Mouse (Mus musculus) cortical plate, adult 2 months (tissue): ENCODE measurements around the gene Cxcl14. TPM values are rescaled to one million over a fixed set of nuclear protein-coding genes. Genes with fewer than 3 reads are reported as not detected.

ENCODE experiments used
- H3K27ac ChIP-seq: fragments of 200-500 bp; 2 replicates; pipeline ENCODE4 v1.5.1; 2012; ENCODE audit warnings: low read length, control low read depth, inconsistent platforms; ENCODE audit not compliant: insufficient read depth
- H3K4me1 ChIP-seq: fragments of 200-500 bp; 2 replicates; pipeline ENCODE4 v1.6.1; 2011; ENCODE audit warnings: low read length; ENCODE audit not compliant: control insufficient read depth, insufficient read depth
- H3K4me3 ChIP-seq: fragments of 200-500 bp; 2 replicates; pipeline ENCODE4 v1.5.1; 2011; ENCODE audit warnings: mild to moderate bottlenecking, low read length, control low read depth; ENCODE audit not compliant: insufficient read depth
- CTCF ChIP-seq: fragments of 200-500 bp; IDR thresholded peaks from 2 replicates; pipeline ENCODE4 v1.5.1; 2011; ENCODE audit warnings: mild to moderate bottlenecking, control low read depth, low read length; ENCODE audit not compliant: insufficient read depth; ENCODE audit errors: extremely low read depth
- POLR2A ChIP-seq: fragments of 200-500 bp; IDR thresholded peaks from 2 replicates; pipeline ENCODE4 v1.6.1; 2011; ENCODE audit warnings: mild to moderate bottlenecking, low read length, control low read depth; ENCODE audit not compliant: insufficient read depth; ENCODE audit errors: extremely low read depth
- polyA plus RNA-seq: library from polyadenylated mRNA; depleted of rRNA; stranded (reverse); fragments of >200 nt; gene quantifications from 2 replicates; pipeline ENCODE4 v1.2.3, GENCODE M21; 2012

Gene Cxcl14
- polyA plus RNA-seq, 1 experiment, result 155 TPM

- Histone ChIP-seq H3K27ac (no peak overlapping the region), H3K4me3 (no peak overlapping the region), H3K4me1 (no peaks in the 10 kb centered on the region)
- TF ChIP-seq POLR2A (no peak), CTCF (no peak)
Measured at GRCm38 (mm10) chr13:56257469-56258153, 38.7 kb downstream of the Cxcl14 start.

GRCm38 (mm10) chr13:56256716-56257299, 39.5 kb downstream of the Cxcl14 start:
- no peak overlapping the region for H3K27ac ChIP-seq
- H3K4me3 ChIP-seq, result no peak overlapping the region
- no peaks in the 10 kb centered on the region for H3K4me1 ChIP-seq
- TF ChIP-seq POLR2A, result no peak
- TF ChIP-seq CTCF, result no peak

- Histone ChIP-seq H3K4me3 (no peak overlapping the region), H3K4me1 (no peaks in the 10 kb centered on the region), H3K27ac (no peak overlapping the region)
- TF ChIP-seq CTCF (no peak), POLR2A (no peak)
Measured at GRCm38 (mm10) chr13:56253379-56253778, 43.0 kb downstream of the Cxcl14 start.

- H3K4me3 ChIP-seq, result no peak overlapping the region
- no peak for TF ChIP-seq CTCF
- TF ChIP-seq POLR2A, result no peak
- no peak overlapping the region for H3K27ac ChIP-seq
- no peaks in the 10 kb centered on the region for H3K4me1 ChIP-seq
Measured at GRCm38 (mm10) chr13:56252783-56253182, 43.6 kb downstream of the Cxcl14 start.

GRCm38 (mm10) chr13:56251924-56252619, 44.3 kb downstream of the Cxcl14 start, which contains the start of gene Neurog1:
TSS of gene Neurog1 (minus strand) at chr13:56252163.
- Histone ChIP-seq H3K27ac (no peak within 1 kb of the TSS), H3K4me3 (no peak within 1 kb of the TSS), H3K4me1 (no peaks in the 10 kb centered on the region)
- TF ChIP-seq CTCF (no peak), POLR2A (no peak)

GRCm38 (mm10) chr13:56251176-56251923, 45.0 kb downstream of the Cxcl14 start:
- Histone ChIP-seq H3K4me3 (no peak overlapping the region), H3K27ac (no peak overlapping the region), H3K4me1 (no peaks in the 10 kb centered on the region)
- TF ChIP-seq POLR2A (no peak), CTCF (no peak)

GRCm38 (mm10) chr13:56250551-56251161, 45.7 kb downstream of the Cxcl14 start:
- TF ChIP-seq CTCF, result no peak
- TF ChIP-seq POLR2A, result no peak
- Histone ChIP-seq H3K4me3 (no peak overlapping the region), H3K4me1 (no peaks in the 10 kb centered on the region), H3K27ac (no peak overlapping the region)

- Histone ChIP-seq H3K27ac (no peak overlapping the region), H3K4me1 (no peaks in the 10 kb centered on the region), H3K4me3 (no peak overlapping the region)
- no peak for TF ChIP-seq POLR2A
- no peak for TF ChIP-seq CTCF
Measured at GRCm38 (mm10) chr13:56249593-56250341, 46.6 kb downstream of the Cxcl14 start.
